Mouse (Mus musculus) cerebellum, adult 2 months (tissue): ENCODE measurements around the gene Zmym3. TPM values are rescaled to one million over a fixed set of nuclear protein-coding genes. Genes with fewer than 3 reads are reported as not detected.
"Not testable (repeated sequence)": the region's sequence is repeated elsewhere in the genome, so short reads cannot be mapped to it uniquely, and the experiment has no call there.

Source experiments
- DNase-seq, 2 experiments: peaks; one replicate each; pipeline ENCODE4 v3.0.0; 2021
- H3K27ac ChIP-seq: fragments of 200-500 bp; 2 replicates; pipeline ENCODE4 v1.5.1; 2012; ENCODE audit warnings: low read length, control low read depth, inconsistent platforms; ENCODE audit not compliant: insufficient read depth
- H3K27me3 ChIP-seq: fragments of 200-500 bp; 2 replicates; pipeline ENCODE4 v1.6.1; 2012; ENCODE audit warnings: inconsistent platforms, mild to moderate bottlenecking, low read length, moderate library complexity; ENCODE audit not compliant: control insufficient read depth, insufficient read depth
- H3K4me1 ChIP-seq: fragments of 200-500 bp; 2 replicates; pipeline ENCODE4 v1.6.1; 2011; ENCODE audit warnings: low read length; ENCODE audit not compliant: control insufficient read depth, insufficient read depth
- H3K4me3 ChIP-seq: fragments of 200-500 bp; replicated peaks from 2 replicates; pipeline ENCODE3; 2011; ENCODE audit warnings: mild to moderate bottlenecking, low read depth, low read length, control low read depth; ENCODE audit not compliant: insufficient read depth
- CTCF ChIP-seq: fragments of 200-500 bp; IDR thresholded peaks from 2 replicates; pipeline ENCODE4 v1.5.1; 2011; ENCODE audit warnings: low read depth, mild to moderate bottlenecking, control low read depth, low read length, moderate library complexity, borderline replicate concordance; ENCODE audit not compliant: insufficient read depth
- POLR2A ChIP-seq: fragments of 200-500 bp; IDR thresholded peaks from 2 replicates; pipeline ENCODE4 v1.6.1; 2011; ENCODE audit warnings: low read length, control low read depth, borderline replicate concordance; ENCODE audit not compliant: insufficient read depth
- WGBS: fragments of 180-500 bp; shearing (Covaris S2); methylation state at CpG from one replicate; pipeline ENCODE4 v1.1.7; 2018; 5-methylcytosine and 5-hydroxymethylcytosine counted together
- polyA plus RNA-seq: library from polyadenylated mRNA; depleted of rRNA; stranded (reverse); fragments of >200 nt; gene quantifications from 2 replicates; pipeline ENCODE4 v1.2.3, GENCODE M21; 2012; rRNA removed

Gene Zmym3
- polyA plus RNA-seq, 1 experiment = 148 TPM

GRCm38 (mm10) chrX:101369001-101369400 lies 51.6 kb downstream of the Zmym3 start:
- Histone ChIP-seq H3K4me3 (no peak overlapping the region), H3K27ac (no peak overlapping the region), H3K27me3 (no peaks in the 10 kb centered on the region), H3K4me1 (no peaks in the 10 kb centered on the region)
- 79% methylated on average over 7 of the region's 7 CpGs for WGBS
- no peak for DNase-seq
- no peak for TF ChIP-seq CTCF
- TF ChIP-seq POLR2A = no peak

- not testable (repeated sequence) for H3K4me3 ChIP-seq, H3K27me3 ChIP-seq, DNase-seq, H3K27ac ChIP-seq, H3K4me1 ChIP-seq
- WGBS = 69% methylated on average over 4 of the region's 4 CpGs
Observed at GRCm38 (mm10) chrX:101358902-101359301, 61.7 kb downstream of the Zmym3 start.

Other genes starting within 250 kb of the Zmym3 start
- gene Snx12, start 198.3 kb downstream of the Zmym3 start, polyA plus RNA-seq = 37.2 and 39.4 TPM in 2 replicates
- gene Foxo4, start 166.3 kb downstream of the Zmym3 start, polyA plus RNA-seq = 14.9 and 15.3 TPM in 2 replicates
- gene Gm614, start 156.9 kb downstream of the Zmym3 start, polyA plus RNA-seq = not detected in 2 replicates
- 1.9 and 2.0 TPM in 2 replicates for gene Il2rg, start 152.6 kb downstream of the Zmym3 start, polyA plus RNA-seq
- not detected in 2 replicates for gene Gm20489, start 151.8 kb downstream of the Zmym3 start, polyA plus RNA-seq
- gene Med12, start 146.8 kb downstream of the Zmym3 start, polyA plus RNA-seq = 54.4 and 64.5 TPM in 2 replicates
- gene Nlgn3, start 121.7 kb downstream of the Zmym3 start, polyA plus RNA-seq = 36.9 and 38.5 TPM in 2 replicates
- 69.2 and 83.3 TPM in 2 replicates for gene Gjb1, start 44.5 kb downstream of the Zmym3 start, polyA plus RNA-seq
- 129 and 136 TPM in 2 replicates for gene Nono, start 8.5 kb upstream of the Zmym3 start, polyA plus RNA-seq
- 2.0 and 2.9 TPM in 2 replicates for gene Itgb1bp2, start 28.2 kb upstream of the Zmym3 start, polyA plus RNA-seq
- gene Taf1, start 111.9 kb upstream of the Zmym3 start, polyA plus RNA-seq = 41.9 and 42.8 TPM in 2 replicates
- gene Ogt, start 219.2 kb upstream of the Zmym3 start, polyA plus RNA-seq = 238 and 261 TPM in 2 replicates